Mouse (Mus musculus) limb, embryonic 13.5 days (tissue): ENCODE measurements around the gene Spata31d1c. TPM values are rescaled to one million over a fixed set of nuclear protein-coding genes. Genes with fewer than 3 reads are reported as not detected.

Experiments
- ATAC-seq: fragments of 200-750 bp; cut with Nextera tagmentation; 2 replicates; pipeline ENCODE4 v1.8.0; 2017; ENCODE audit warnings: low read depth, moderate number of reproducible peaks, moderate TSS enrichment; ENCODE audit not compliant: low FRiP score
- H3K27ac ChIP-seq: fragments of 300-500 bp; sonication (generic); 2 replicates; pipeline ENCODE4 v1.5.1; 2015; ENCODE audit warnings: inconsistent platforms, mild to moderate bottlenecking, moderate library complexity
- H3K27me3 ChIP-seq: fragments of 300-500 bp; sonication (generic); 2 replicates; pipeline ENCODE4 v1.6.1; 2015; ENCODE audit warnings: mild to moderate bottlenecking, inconsistent platforms
- H3K36me3 ChIP-seq: fragments of 300-500 bp; sonication (generic); 2 replicates; pipeline ENCODE4 v1.6.1; 2015; ENCODE audit warnings: inconsistent platforms, mild to moderate bottlenecking, moderate library complexity
- H3K4me1 ChIP-seq: fragments of 300-500 bp; sonication (generic); 2 replicates; pipeline ENCODE4 v1.6.1; 2015; ENCODE audit warnings: inconsistent platforms
- H3K4me2 ChIP-seq: fragments of 300-500 bp; sonication (generic); replicated peaks from 2 replicates; pipeline ENCODE4 v1.6.1; 2015; ENCODE audit warnings: inconsistent platforms, mild to moderate bottlenecking, moderate library complexity
- H3K4me3 ChIP-seq: fragments of 300-500 bp; sonication (generic); 2 replicates; pipeline ENCODE4 v1.5.1; 2015; ENCODE audit warnings: moderate library complexity, mild to moderate bottlenecking, inconsistent platforms
- H3K9ac ChIP-seq: fragments of 300-500 bp; sonication (generic); 2 replicates; pipeline ENCODE4 v1.6.1; 2015; ENCODE audit warnings: mild to moderate bottlenecking, inconsistent platforms
- H3K9me3 ChIP-seq: fragments of 300-500 bp; sonication (generic); 2 replicates; pipeline ENCODE4 v1.6.1; 2016; ENCODE audit warnings: inconsistent platforms
- WGBS: fragments of 180-500 bp; shearing (Covaris S2); methylation state at CpG from one replicate; pipeline ENCODE4 v1.1.7; 2015; 5-methylcytosine and 5-hydroxymethylcytosine counted together
- polyA plus RNA-seq: library from polyadenylated mRNA; unstranded; fragments of >200 nt; fragmentation: Nextera tagmentation; extraction: Ambion mirVana; gene quantifications from 2 replicates; pipeline ENCODE4 v1.2.1, GENCODE M21; 2015

Spata31d1c gene
- not detected in 2 replicates for polyA plus RNA-seq

- H3K27ac ChIP-seq = no peak within 1 kb of the TSS
- H3K4me1 ChIP-seq = no peaks in the 10 kb centered on the region
- H3K27me3 ChIP-seq = no peaks in the 10 kb centered on the region
- H3K4me3 ChIP-seq = no peak within 1 kb of the TSS
- no peaks in the 10 kb centered on the region for H3K36me3 ChIP-seq
- H3K9me3 ChIP-seq = no peaks in the 10 kb centered on the region
- no peak for ATAC-seq
- H3K9ac ChIP-seq = no peak within 1 kb of the TSS
- H3K4me2 ChIP-seq = no peak within 1 kb of the TSS
Observed at GRCm38 (mm10) chr13:65032758-65033157, at the start of gene Spata31d1c. Gene Spata31d1c, plus strand, starts transcription at chr13:65033058.

DNA sequence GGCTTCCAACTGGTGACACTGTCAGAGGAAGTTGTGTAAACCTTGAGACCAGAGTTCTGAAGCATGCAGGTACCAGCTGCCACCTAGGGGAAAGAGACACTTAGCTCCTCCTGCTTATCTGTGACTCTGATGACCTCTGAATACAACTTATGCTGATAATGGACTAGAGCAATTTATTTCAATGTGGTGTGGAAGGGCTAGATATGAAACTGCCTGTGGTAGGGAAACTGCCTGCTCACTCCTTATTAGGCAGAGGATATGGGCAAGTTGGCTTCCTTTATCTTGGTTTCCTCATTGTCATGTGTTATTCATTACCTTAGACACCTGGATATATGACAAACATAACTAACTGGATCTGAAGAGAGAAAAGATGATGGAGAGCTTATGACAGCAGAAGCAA, 44.0 kb upstream of the Spata31d1c start:
- Histone ChIP-seq H3K4me1 (no peaks in the 10 kb centered on the region), H3K27me3 (no peaks in the 10 kb centered on the region), H3K27ac (no peak overlapping the region), H3K9me3 (no peaks in the 10 kb centered on the region), H3K36me3 (no peaks in the 10 kb centered on the region), H3K4me2 (no peak overlapping the region), H3K4me3 (no peak overlapping the region), H3K9ac (no peak overlapping the region)
- ATAC-seq = no peak

- Histone ChIP-seq H3K4me2 (no peak overlapping the region), H3K27me3 (no peaks in the 10 kb centered on the region), H3K4me3 (no peak overlapping the region), H3K36me3 (no peaks in the 10 kb centered on the region), H3K9me3 (no peaks in the 10 kb centered on the region), H3K27ac (no peak overlapping the region), H3K4me1 (no peaks in the 10 kb centered on the region), H3K9ac (no peak overlapping the region)
- no peak for ATAC-seq
Observed at GRCm38 (mm10) chr13:65005414-65005813, 27.4 kb upstream of the Spata31d1c start.

- Histone ChIP-seq H3K4me3 (no peak overlapping the region), H3K27ac (no peak overlapping the region), H3K4me2 (no peak overlapping the region), H3K4me1 (no peaks in the 10 kb centered on the region), H3K36me3 (no peaks in the 10 kb centered on the region), H3K9me3 (no peaks in the 10 kb centered on the region), H3K27me3 (no peaks in the 10 kb centered on the region), H3K9ac (no peak overlapping the region)
- ATAC-seq = no peak
- 74% methylated on average over 1 of the region's 1 CpGs for WGBS
Observed at GRCm38 (mm10) chr13:65006760-65007159, 26.1 kb upstream of the Spata31d1c start.

DNA sequence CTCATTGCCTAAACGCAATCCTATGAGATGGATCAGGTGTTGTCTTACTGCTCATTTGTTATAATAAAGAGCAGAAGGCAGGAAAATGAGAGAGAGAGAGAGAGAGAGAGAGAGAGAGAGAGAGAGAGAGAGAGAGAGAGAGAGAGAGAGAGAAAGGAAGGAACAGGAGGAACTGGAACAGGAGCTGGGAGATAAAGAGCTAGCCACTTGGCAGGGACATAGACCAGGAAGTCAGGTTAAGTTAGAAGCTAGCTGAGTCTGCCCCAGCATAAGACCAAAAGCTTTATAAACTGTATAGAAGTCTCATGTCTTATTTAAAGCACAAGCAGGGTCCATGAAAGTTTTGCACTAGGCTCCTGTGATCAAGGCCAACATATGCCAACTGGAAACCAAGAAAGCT, 24.9 kb upstream of the Spata31d1c start:
- Histone ChIP-seq H3K27ac (no peak overlapping the region), H3K9ac (no peak overlapping the region), H3K4me1 (no peaks in the 10 kb centered on the region), H3K4me2 (no peak overlapping the region), H3K4me3 (no peak overlapping the region), H3K36me3 (no peaks in the 10 kb centered on the region), H3K9me3 (no peaks in the 10 kb centered on the region), H3K27me3 (no peaks in the 10 kb centered on the region)
- no peak for ATAC-seq
- WGBS = 68% methylated on average over 1 of the region's 1 CpGs

- no peak for ATAC-seq
- H3K4me2 ChIP-seq = no peak overlapping the region
- H3K27ac ChIP-seq = no peak overlapping the region
- H3K9me3 ChIP-seq = no peaks in the 10 kb centered on the region
- no peaks in the 10 kb centered on the region for H3K36me3 ChIP-seq
- no peaks in the 10 kb centered on the region for H3K4me1 ChIP-seq
- no peaks in the 10 kb centered on the region for H3K27me3 ChIP-seq
- WGBS = 58% methylated on average over 4 of the region's 4 CpGs
- H3K9ac ChIP-seq = no peak overlapping the region
- no peak overlapping the region for H3K4me3 ChIP-seq
Observed at GRCm38 (mm10) chr13:65011052-65011738, 21.7 kb upstream of the Spata31d1c start.

- Histone ChIP-seq H3K27ac (no peak overlapping the region), H3K9ac (no peak overlapping the region), H3K9me3 (no peaks in the 10 kb centered on the region), H3K4me1 (no peaks in the 10 kb centered on the region), H3K27me3 (no peaks in the 10 kb centered on the region), H3K4me2 (no peak overlapping the region), H3K4me3 (no peak overlapping the region), H3K36me3 (no peaks in the 10 kb centered on the region)
- WGBS = 55% methylated on average over 4 of the region's 4 CpGs
- ATAC-seq = no peak
Observed at GRCm38 (mm10) chr13:65035057-65035456, 2.2 kb downstream of the Spata31d1c start.

DNA sequence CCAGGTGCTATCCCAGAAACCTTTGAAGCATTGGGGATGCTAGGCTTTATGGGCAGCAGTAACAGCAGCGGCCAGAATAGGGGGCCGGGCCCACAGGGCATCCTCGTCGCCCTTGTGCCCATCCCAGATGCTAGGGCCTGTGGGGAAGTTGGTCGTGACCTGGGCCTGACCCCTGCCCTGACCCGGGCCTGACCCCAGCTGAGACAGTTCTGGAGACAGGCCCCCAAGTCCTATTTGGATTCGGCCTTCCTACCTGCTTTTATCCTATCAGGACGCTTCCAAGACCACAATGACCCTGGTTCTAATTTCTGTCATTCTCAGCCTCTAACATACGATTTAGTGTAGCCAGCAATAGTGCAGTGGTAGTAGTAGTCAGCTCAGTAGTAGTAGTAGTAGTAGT, 19.8 kb downstream of the Spata31d1c start, which contains the start of gene Prss47:
TSS of gene Prss47 (minus strand) at position 101 of the 400 bp plus-strand sequence.
- H3K36me3 ChIP-seq = no peaks in the 10 kb centered on the region
- no peak within 1 kb of the TSS for H3K4me2 ChIP-seq
- no peak within 1 kb of the TSS for H3K27ac ChIP-seq
- H3K9me3 ChIP-seq = 0 out of 2 replicates have a peak, but pooled peaks cover 6% of the 10 kb centered on the region
- H3K9ac ChIP-seq = no peak within 1 kb of the TSS
- no peak within 1 kb of the TSS for H3K4me3 ChIP-seq
- no peaks in the 10 kb centered on the region for H3K27me3 ChIP-seq
- H3K4me1 ChIP-seq = no peaks in the 10 kb centered on the region
- ATAC-seq = no peak
- 89% methylated on average over 9 of the region's 9 CpGs for WGBS

GRCm38 (mm10) chr13:65069969-65070368, 37.1 kb downstream of the Spata31d1c start:
- 91% methylated on average over 2 of the region's 2 CpGs for WGBS
- no peak for ATAC-seq
- no peak overlapping the region for H3K27ac ChIP-seq
- H3K4me2 ChIP-seq = no peak overlapping the region
- no peak overlapping the region for H3K4me3 ChIP-seq
- H3K9me3 ChIP-seq = no peaks in the 10 kb centered on the region
- H3K36me3 ChIP-seq = peaks cover 34% of the 10 kb centered on the region
- no peak overlapping the region for H3K9ac ChIP-seq
- no peaks in the 10 kb centered on the region for H3K4me1 ChIP-seq
- H3K27me3 ChIP-seq = no peaks in the 10 kb centered on the region

Other genes starting within 250 kb of the Spata31d1c start
- gene Cntnap3, start 129.1 kb upstream of the Spata31d1c start, polyA plus RNA-seq = 1.3 TPM in 2 replicates
- gene Spata31, start 115.7 kb upstream of the Spata31d1c start, polyA plus RNA-seq = not detected in 2 replicates
- gene Prss47, start 19.7 kb downstream of the Spata31d1c start, polyA plus RNA-seq = not detected in 2 replicates
- gene Mfsd14b, start 79.9 kb downstream of the Spata31d1c start, polyA plus RNA-seq = 58.8 and 61.5 TPM in 2 replicates
- not detected in 2 replicates for gene Olfr465-ps1, start 105.0 kb downstream of the Spata31d1c start, polyA plus RNA-seq
- gene Olfr466, start 117.2 kb downstream of the Spata31d1c start, polyA plus RNA-seq = not detected in 2 replicates
- gene Nlrp4f, start 172.9 kb downstream of the Spata31d1c start, polyA plus RNA-seq = 0.04 TPM in 1 of 2 replicates, not detected in the other
- not detected in 2 replicates for gene Gm10775, start 226.5 kb downstream of the Spata31d1c start, polyA plus RNA-seq
- gene Zfp369, start 245.8 kb downstream of the Spata31d1c start, polyA plus RNA-seq = 15.4 and 20.2 TPM in 2 replicates